Mouse (Mus musculus) kidney, embryonic 14.5 days (tissue): ENCODE measurements at regions not wholly inside any gene's neighbourhood (a gene's known extent, or its start where the extent isn't known, plus 50 kb on each side); places are given as distances from the start of the nearest gene placed in this dataset.

Source experiments
- ATAC-seq: fragments of 200-750 bp; cut with Nextera tagmentation; 2 replicates; pipeline ENCODE4 v1.8.0; 2017; ENCODE audit warnings: moderate number of reproducible peaks, mild to moderate bottlenecking, moderate TSS enrichment, moderate library complexity; ENCODE audit not compliant: low FRiP score, low TSS enrichment
- H3K27ac ChIP-seq: fragments of 300-500 bp; sonication (generic); 2 replicates; pipeline ENCODE4 v1.5.1; 2014; ENCODE audit warnings: low read depth, mild to moderate bottlenecking, low read length, moderate library complexity, mixed read lengths
- H3K27me3 ChIP-seq: fragments of 300-500 bp; sonication (generic); 2 replicates; pipeline ENCODE4 v1.6.1; 2014; ENCODE audit warnings: mild to moderate bottlenecking, low read length; ENCODE audit not compliant: control insufficient read depth, insufficient read depth
- H3K36me3 ChIP-seq: fragments of 300-500 bp; sonication (generic); 2 replicates; pipeline ENCODE4 v1.6.1; 2014; ENCODE audit warnings: low read length, mixed read lengths; ENCODE audit not compliant: control insufficient read depth, insufficient read depth
- H3K4me1 ChIP-seq: fragments of 300-500 bp; sonication (generic); 2 replicates; pipeline ENCODE4 v1.6.1; 2014; ENCODE audit warnings: low read length, mixed read lengths; ENCODE audit not compliant: control insufficient read depth, insufficient read depth
- H3K4me2 ChIP-seq: fragments of 300-500 bp; sonication (generic); replicated peaks from 2 replicates; pipeline ENCODE4 v1.6.1; 2014; ENCODE audit warnings: low read depth, mild to moderate bottlenecking, low read length
- H3K4me3 ChIP-seq: fragments of 300-500 bp; sonication (generic); 2 replicates; pipeline ENCODE4 v1.5.1; 2014; ENCODE audit warnings: mild to moderate bottlenecking, low read length
- H3K9ac ChIP-seq: fragments of 300-500 bp; sonication (generic); 2 replicates; pipeline ENCODE4 v1.6.1; 2014; ENCODE audit warnings: low read depth, mild to moderate bottlenecking, low read length, moderate library complexity
- H3K9me3 ChIP-seq: fragments of 300-500 bp; sonication (generic); 2 replicates; pipeline ENCODE4 v1.6.1; 2016; ENCODE audit warnings: low read length; ENCODE audit not compliant: control insufficient read depth
- WGBS: fragments of 180-500 bp; shearing (Covaris S2); extraction: QIAGEN DNeasy Blood & Tissue Kit; methylation state at CpG from one replicate; pipeline ENCODE4 v1.1.7; 2014; 5-methylcytosine and 5-hydroxymethylcytosine counted together

GRCm38 (mm10) chr6:51059923-51060847 lies 372.3 kb upstream of the Nfe2l3 start:
- H3K36me3 ChIP-seq, result no peaks in the 10 kb centered on the region
- H3K4me2 ChIP-seq, result no peak overlapping the region
- peaks cover 16% of the 10 kb centered on the region for H3K4me1 ChIP-seq
- no peak overlapping the region; the same call in 1 of the 2 replicates for H3K27ac ChIP-seq
- 62% methylated on average over 7 of the region's 7 CpGs for WGBS
- no peak overlapping the region for H3K4me3 ChIP-seq
- ATAC-seq, result no peak
- H3K9ac ChIP-seq, result no peak overlapping the region
- no peaks in the 10 kb centered on the region for H3K9me3 ChIP-seq
- no peaks in the 10 kb centered on the region for H3K27me3 ChIP-seq

DNA sequence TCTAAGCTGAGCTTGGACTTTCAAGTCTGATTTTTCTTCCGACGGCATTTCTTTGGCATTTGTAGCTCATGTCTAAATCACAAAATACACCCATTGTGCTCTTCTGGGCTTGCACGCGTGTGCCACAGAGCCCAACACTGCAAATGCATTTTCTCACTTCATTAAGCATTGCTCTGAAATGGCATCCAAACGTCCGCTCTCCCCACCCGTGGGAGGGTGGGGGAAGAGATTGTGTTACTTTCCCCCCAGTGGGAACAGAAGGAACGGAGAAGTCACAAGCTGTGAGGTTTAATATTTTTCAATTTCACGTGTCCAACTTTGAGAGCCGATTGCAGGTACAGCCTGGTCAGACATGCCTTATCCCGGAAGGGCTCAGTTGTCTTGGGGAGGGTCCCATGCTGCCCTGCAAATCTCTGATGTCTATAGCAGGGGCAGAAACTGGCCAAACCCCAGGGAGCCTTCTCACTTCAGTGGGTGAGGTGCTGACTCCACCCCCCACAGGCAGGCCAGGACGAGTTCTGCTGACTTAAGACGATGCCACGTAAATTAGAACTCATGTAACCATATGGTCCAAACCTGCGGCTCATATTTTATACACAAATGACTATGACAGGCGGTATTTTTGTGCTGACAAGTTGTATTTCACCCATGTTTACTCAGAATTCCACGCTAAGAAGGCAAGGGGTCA lies 371.5 kb upstream of the Nfe2l3 start:
- Histone ChIP-seq H3K36me3 (no peaks in the 10 kb centered on the region), H3K4me1 (peaks cover 22% of the 10 kb centered on the region), H3K9ac (no peak overlapping the region), H3K9me3 (no peaks in the 10 kb centered on the region), H3K4me3 (no peak overlapping the region), H3K4me2 (no peak overlapping the region), H3K27me3 (no peaks in the 10 kb centered on the region), H3K27ac (no peak overlapping the region; the same call in 1 of the 2 replicates)
- peak; percentile 64 for ATAC-seq
- 32% methylated on average over 17 of the region's 17 CpGs for WGBS

DNA sequence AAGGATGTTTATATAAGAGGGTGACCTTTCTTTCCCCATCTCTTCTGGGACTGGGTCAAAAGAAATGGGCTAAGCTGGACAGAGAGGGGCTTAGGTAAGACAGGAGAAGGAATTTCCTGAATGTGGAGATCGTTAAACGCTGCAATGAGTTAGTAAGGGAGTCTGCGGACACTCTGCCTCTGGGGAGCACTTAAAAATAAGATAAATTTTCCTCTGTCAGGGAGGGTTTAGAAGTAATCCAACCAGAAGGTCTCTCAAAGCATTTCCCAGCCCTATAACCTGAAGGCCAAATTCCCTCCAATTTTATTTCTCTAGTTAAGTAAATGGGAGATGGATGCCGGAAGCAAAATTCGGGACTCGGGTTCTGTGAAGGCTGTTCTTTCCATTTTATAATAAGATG lies 367.3 kb upstream of the Nfe2l3 start:
- Histone ChIP-seq H3K27ac (no peak overlapping the region), H3K9ac (no peak overlapping the region), H3K27me3 (no peaks in the 10 kb centered on the region), H3K9me3 (no peaks in the 10 kb centered on the region), H3K4me2 (no peak overlapping the region), H3K4me3 (no peak overlapping the region), H3K4me1 (peaks cover 22% of the 10 kb centered on the region), H3K36me3 (no peaks in the 10 kb centered on the region)
- no peak for ATAC-seq
- WGBS, result 29% methylated on average over 6 of the region's 6 CpGs

- Histone ChIP-seq H3K4me2 (no peak overlapping the region), H3K9me3 (no peaks in the 10 kb centered on the region), H3K4me3 (no peak overlapping the region), H3K4me1 (peaks cover 14% of the 10 kb centered on the region), H3K9ac (no peak overlapping the region), H3K36me3 (no peaks in the 10 kb centered on the region), H3K27me3 (no peaks in the 10 kb centered on the region), H3K27ac (no peak overlapping the region)
- 89% methylated on average over 11 of the region's 11 CpGs for WGBS
- no peak for ATAC-seq
Observed at GRCm38 (mm10) chr6:51067332-51067731, 365.1 kb upstream of the Nfe2l3 start.

DNA sequence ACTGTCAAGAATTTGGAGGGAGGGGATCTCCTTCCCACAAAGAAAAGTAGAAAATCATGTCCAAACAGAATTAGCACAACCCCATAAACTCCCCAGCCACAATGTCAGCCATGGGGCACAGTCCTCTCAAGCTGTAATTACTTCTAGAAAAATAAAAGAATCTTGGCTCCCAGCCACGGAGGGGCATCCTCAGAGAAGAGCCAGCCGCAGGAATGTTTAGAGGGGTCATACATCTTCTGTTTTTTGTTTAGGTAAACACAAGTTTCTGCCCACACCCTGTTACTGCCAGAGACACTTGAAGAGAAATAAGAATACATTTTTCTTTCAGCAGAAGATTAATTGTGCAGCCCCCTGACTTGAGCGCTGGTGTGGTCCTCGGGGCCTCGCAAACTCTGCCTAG lies 362.5 kb upstream of the Nfe2l3 start:
- Histone ChIP-seq H3K4me3 (no peak overlapping the region), H3K27ac (no peak overlapping the region), H3K9ac (no peak overlapping the region), H3K27me3 (no peaks in the 10 kb centered on the region), H3K36me3 (no peaks in the 10 kb centered on the region), H3K9me3 (no peaks in the 10 kb centered on the region), H3K4me1 (peaks cover 12% of the 10 kb centered on the region), H3K4me2 (no peak overlapping the region)
- WGBS, result 39% methylated on average over 5 of the region's 5 CpGs
- ATAC-seq, result no peak

DNA sequence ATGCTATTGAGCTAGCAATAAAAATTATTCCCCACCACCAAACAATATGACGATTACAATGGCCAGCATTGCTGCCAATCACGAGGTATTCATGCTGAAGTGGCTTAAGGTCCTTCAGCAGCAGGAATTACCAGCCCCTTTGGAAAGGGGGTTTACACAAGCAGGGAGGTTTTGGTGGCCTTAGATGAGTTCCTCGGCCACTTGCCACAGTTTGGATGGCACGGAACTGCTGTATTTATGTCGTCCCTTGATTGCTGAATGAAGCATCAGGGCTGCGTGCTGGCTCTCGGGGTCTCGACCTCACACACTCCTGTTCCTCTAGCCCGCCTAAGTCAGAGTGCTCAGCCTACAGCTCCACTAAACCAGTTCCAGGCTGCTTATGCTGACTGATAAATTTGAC lies 361.2 kb upstream of the Nfe2l3 start:
- Histone ChIP-seq H3K9me3 (no peaks in the 10 kb centered on the region), H3K9ac (no peak overlapping the region), H3K4me3 (no peak overlapping the region), H3K36me3 (no peaks in the 10 kb centered on the region), H3K4me1 (0 out of 2 replicates have a peak, but pooled peaks cover 4% of the 10 kb centered on the region), H3K27ac (no peak overlapping the region), H3K4me2 (no peak overlapping the region), H3K27me3 (no peaks in the 10 kb centered on the region)
- no peak for ATAC-seq
- WGBS, result 46% methylated on average over 9 of the region's 9 CpGs

- no peak overlapping the region for H3K4me2 ChIP-seq
- H3K27me3 ChIP-seq, result no peaks in the 10 kb centered on the region
- H3K4me3 ChIP-seq, result no peak overlapping the region
- H3K36me3 ChIP-seq, result no peaks in the 10 kb centered on the region
- H3K27ac ChIP-seq, result no peak overlapping the region
- 79% methylated on average over 8 of the region's 8 CpGs for WGBS
- no peak overlapping the region for H3K9ac ChIP-seq
- peaks cover 22% of the 10 kb centered on the region for H3K4me1 ChIP-seq
- no peak for ATAC-seq
- no peaks in the 10 kb centered on the region for H3K9me3 ChIP-seq
Observed at GRCm38 (mm10) chr6:51075026-51075425, 357.4 kb upstream of the Nfe2l3 start.

DNA sequence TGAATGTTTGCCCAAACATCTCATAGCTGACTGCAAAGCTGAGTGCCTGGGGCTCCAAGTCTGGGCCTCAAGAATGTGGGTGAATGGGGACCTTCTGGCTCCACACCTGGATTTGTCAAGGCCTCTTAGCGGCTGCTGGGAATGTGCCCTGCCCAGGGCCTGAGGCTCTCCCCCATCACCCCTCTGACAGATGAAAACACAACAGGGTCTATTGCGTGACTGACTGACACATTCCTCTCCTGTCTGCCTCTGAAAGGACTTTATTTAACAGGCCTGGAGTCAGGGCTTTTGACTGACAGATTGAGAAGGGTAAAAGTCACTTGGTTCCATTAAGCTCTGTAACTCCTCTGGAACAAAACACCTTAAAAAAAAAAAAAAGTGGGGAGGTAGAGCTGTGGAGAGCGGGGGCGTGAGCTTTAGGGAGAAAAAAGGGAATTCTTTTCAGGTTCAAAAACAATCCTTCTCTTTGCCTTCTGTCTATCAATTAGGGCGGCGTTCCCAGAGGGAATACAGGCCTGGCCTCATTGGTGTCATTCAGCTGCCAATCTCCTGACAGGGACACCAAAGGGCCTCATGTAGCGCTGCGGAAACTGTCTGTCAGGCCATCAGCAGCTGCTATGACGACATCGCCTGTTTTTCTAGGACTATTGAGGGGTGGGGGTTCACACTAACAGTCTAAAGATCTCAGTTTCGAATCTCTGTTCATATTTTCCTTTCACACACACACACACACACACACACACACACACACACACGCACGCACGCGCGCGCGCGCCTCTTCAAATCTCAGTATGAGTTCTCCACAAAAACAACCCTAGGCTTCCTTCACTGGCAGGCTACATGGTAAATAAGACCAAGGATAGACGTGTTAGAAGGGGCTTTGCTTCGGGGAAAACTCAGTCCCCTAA lies 355.4 kb upstream of the Nfe2l3 start:
- ATAC-seq, result no peak
- Histone ChIP-seq H3K4me2 (no peak overlapping the region; the same call in 1 of the 2 replicates), H3K36me3 (no peaks in the 10 kb centered on the region), H3K9ac (no peak overlapping the region), H3K4me3 (no peak overlapping the region), H3K27me3 (no peaks in the 10 kb centered on the region), H3K4me1 (peaks cover 18% of the 10 kb centered on the region), H3K9me3 (no peaks in the 10 kb centered on the region), H3K27ac (0 out of 2 replicates have a peak overlapping the region, but pooled peaks have one; percentile 17)
- 53% methylated on average over 21 of the region's 21 CpGs for WGBS
